Mouse (Mus musculus) spleen, adult 2 months (tissue): ENCODE measurements around the gene Gatc. TPM values are rescaled to one million over a fixed set of nuclear protein-coding genes. Genes with fewer than 3 reads are reported as not detected.
"Not testable (repeated sequence)": the region's sequence is repeated elsewhere in the genome, so short reads cannot be mapped to it uniquely, and the experiment has no call there.

Source experiments
- DNase-seq, 2 experiments: peaks; one replicate each; pipeline versions ENCODE4 v3.0.0 to v3.0.0-alpha.2; 2012 to 2021; ENCODE audit warnings: low spot score in 2 of 2, low read depth in 1 of 2
- H3K27ac ChIP-seq: fragments of 200-500 bp; 2 replicates; pipeline ENCODE4 v1.5.1; 2012; ENCODE audit warnings: low read length, inconsistent platforms; ENCODE audit not compliant: insufficient read depth
- H3K27me3 ChIP-seq: fragments of 200-500 bp; 2 replicates; pipeline ENCODE4 v1.6.1; 2012; ENCODE audit warnings: mild to moderate bottlenecking, moderate library complexity, low read length, inconsistent platforms; ENCODE audit not compliant: control insufficient read depth, insufficient read depth
- H3K36me3 ChIP-seq: fragments of 200-500 bp; 2 replicates; pipeline ENCODE4 v1.6.1; 2012; ENCODE audit warnings: mild to moderate bottlenecking, low read length, inconsistent platforms; ENCODE audit not compliant: control insufficient read depth, insufficient read depth
- H3K4me1 ChIP-seq: fragments of 200-500 bp; 2 replicates; pipeline ENCODE4 v1.6.1; 2011; ENCODE audit warnings: inconsistent platforms; ENCODE audit not compliant: control insufficient read depth, insufficient read depth, insufficient read length
- H3K4me3 ChIP-seq: fragments of 200-500 bp; 2 replicates; pipeline ENCODE4 v1.5.1; 2011; ENCODE audit warnings: mild to moderate bottlenecking, inconsistent platforms; ENCODE audit not compliant: insufficient read depth, insufficient read length; ENCODE audit errors: extremely low read depth
- CTCF ChIP-seq: fragments of 200-500 bp; IDR thresholded peaks from 2 replicates; pipeline ENCODE4 v1.5.1; 2011; ENCODE audit warnings: mild to moderate bottlenecking, inconsistent platforms; ENCODE audit not compliant: insufficient read depth, insufficient read length, insufficient replicate concordance; ENCODE audit errors: extremely low read depth
- POLR2A ChIP-seq: fragments of 200-500 bp; IDR thresholded peaks from 2 replicates; pipeline ENCODE4 v1.6.1; 2011; ENCODE audit warnings: low read depth, low read length, inconsistent platforms
- WGBS: fragments of 180-500 bp; shearing (Covaris S2); methylation state at CpG from one replicate; pipeline ENCODE4 v1.1.7; 2018; 5-methylcytosine and 5-hydroxymethylcytosine counted together
- polyA plus RNA-seq: library from polyadenylated mRNA; depleted of rRNA; stranded (reverse); fragments of >200 nt; gene quantifications from 2 replicates; pipeline ENCODE4 v1.2.3, GENCODE M21; 2012; rRNA removed

Gatc gene
- polyA plus RNA-seq = 4.9 and 5.8 TPM in 2 replicates

DNA sequence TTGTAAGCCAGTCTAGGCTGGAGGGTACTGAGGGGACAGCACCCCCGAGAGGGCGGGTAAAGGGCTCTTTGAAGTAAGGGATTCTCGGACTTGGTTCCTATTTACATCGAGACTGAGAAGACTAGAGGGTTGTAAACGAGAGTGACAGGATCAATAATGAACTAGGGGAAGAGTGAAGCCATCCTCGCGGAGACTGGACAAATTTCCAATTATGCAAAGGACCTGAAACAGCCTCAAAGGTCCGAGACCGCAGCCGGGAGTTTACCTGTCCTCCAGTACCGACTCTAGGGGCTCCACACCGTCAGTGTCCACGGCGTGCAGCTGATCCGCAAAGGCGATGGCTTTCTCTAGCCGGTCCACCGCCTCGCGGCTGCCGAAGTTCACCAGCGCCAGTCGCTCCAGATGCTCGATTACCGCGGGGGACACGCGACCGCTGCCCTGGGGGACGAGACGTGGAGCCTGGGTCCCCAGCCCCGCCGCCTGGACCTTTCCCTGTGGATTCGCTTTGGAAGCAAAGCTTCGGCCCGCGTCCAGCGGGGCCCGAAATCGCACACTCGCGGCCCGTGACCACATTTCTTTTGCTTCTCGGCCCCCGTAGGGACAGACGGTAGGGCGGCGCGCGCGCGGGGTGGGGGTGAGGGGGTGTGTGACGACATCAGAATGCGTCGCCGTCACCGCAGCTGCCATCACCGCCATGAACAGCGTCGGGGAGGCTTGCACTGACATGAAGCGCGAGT lies at the start of gene Gatc, which contains the start of gene Triap1:
Gatc (minus strand) TSS at position 602 of the 737 bp plus-strand sequence.
Triap1 (plus strand) TSS at position 649 of the 737 bp plus-strand sequence.
- H3K4me3 ChIP-seq = peak within 1 kb of the TSS; percentile 93
- H3K27me3 ChIP-seq = no peaks in the 10 kb centered on the region
- WGBS = under 1% methylated on average over 62 of the region's 62 CpGs
- H3K4me1 ChIP-seq = peaks cover 3% of the 10 kb centered on the region; the same call in 1 of the 2 replicates
- H3K36me3 ChIP-seq = peaks cover 18% of the 10 kb centered on the region
- DNase-seq = peak; percentile 74 to 82
- TF ChIP-seq POLR2A (peak; percentile 41), CTCF (peak; percentile 2; the same call in 1 of the 2 replicates)
- H3K27ac ChIP-seq = peak within 1 kb of the TSS; percentile 85

DNA sequence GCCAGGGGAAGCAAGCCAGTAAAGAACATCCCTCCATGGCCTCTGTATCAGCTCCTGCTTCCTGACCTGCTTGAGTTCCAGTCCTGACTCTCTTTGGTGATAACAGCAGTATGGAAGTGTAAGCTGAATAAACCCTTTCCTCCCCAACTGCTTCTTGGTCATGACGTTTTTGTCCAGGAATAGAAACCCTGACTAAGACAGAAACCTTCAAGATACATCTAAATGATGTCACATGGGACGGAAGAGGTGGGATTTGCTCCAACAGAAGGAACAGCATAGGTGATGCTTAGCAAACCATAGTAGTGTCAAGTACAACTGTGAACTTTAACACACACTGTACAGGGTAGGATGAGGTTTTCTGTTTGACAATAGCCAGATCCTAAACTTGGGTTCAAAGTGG lies 37.9 kb upstream of the Gatc start:
- not testable (repeated sequence) for H3K27ac ChIP-seq, H3K4me3 ChIP-seq, DNase-seq, H3K36me3 ChIP-seq, H3K4me1 ChIP-seq, H3K27me3 ChIP-seq
- WGBS = 61% methylated on average over 2 of the region's 2 CpGs

DNA sequence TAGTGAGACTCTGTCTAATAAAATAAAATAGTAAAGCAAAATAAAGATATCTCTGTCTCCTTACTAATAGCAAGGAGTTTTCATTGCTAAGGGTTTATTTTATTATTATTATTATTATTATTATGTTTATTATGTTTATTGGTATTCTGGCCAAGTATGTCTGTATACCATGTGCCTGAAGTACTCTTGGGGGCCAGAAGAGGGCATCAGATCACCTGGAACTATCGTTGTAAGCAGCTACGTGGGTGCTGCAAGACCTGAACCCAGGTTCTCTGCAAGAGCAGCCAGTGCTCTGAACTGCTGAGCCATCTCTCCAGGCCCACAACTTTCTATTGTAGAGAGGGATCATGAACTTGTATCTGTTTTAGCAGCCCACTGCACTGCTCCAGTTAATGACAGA lies 34.5 kb upstream of the Gatc start:
- Histone ChIP-seq H3K36me3 (no peaks in the 10 kb centered on the region), H3K27ac (no peak overlapping the region), H3K4me1 (no peaks in the 10 kb centered on the region), H3K4me3 (no peak overlapping the region), H3K27me3 (peaks cover 9% of the 10 kb centered on the region)
- DNase-seq = no peak
- WGBS = 75% methylated on average over 2 of the region's 2 CpGs
- no peak for TF ChIP-seq CTCF
- TF ChIP-seq POLR2A = no peak

DNA sequence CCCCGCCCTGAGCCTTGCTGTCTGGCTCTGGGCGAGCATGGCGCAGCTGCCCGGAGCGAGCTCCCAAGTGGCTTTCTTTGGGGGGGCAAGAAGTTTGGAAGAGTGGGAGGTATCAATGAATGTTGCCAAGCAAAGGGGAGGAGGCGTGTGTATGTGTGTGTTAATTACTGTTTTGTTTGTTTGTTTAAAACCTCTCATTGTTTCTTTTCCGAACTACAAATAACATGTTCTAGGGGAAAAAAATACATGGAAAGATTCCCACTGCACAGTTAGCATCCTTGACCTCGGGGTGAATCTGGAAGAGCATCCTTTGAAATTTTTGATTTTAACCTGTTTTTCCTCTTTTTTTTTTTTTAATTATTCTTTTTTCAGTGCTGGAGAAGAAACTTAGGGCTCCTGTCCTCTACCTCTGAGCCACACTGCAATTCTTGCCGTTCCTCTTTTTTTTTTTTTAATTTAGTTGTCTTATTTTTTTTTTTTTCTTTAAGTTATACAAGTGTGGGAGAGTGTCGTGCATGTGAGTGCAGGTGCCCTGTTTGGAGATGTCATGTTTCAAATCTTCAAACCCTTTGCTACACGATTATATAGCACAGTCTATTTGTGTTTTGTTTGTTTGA lies 33.3 kb upstream of the Gatc start:
- Histone ChIP-seq H3K27me3 (peaks cover 11% of the 10 kb centered on the region), H3K4me3 (no peak overlapping the region), H3K27ac (no peak overlapping the region), H3K36me3 (no peaks in the 10 kb centered on the region), H3K4me1 (no peaks in the 10 kb centered on the region)
- DNase-seq = no peak
- no peak for TF ChIP-seq CTCF
- no peak for TF ChIP-seq POLR2A
- WGBS = 34% methylated on average over 11 of the region's 11 CpGs

DNA sequence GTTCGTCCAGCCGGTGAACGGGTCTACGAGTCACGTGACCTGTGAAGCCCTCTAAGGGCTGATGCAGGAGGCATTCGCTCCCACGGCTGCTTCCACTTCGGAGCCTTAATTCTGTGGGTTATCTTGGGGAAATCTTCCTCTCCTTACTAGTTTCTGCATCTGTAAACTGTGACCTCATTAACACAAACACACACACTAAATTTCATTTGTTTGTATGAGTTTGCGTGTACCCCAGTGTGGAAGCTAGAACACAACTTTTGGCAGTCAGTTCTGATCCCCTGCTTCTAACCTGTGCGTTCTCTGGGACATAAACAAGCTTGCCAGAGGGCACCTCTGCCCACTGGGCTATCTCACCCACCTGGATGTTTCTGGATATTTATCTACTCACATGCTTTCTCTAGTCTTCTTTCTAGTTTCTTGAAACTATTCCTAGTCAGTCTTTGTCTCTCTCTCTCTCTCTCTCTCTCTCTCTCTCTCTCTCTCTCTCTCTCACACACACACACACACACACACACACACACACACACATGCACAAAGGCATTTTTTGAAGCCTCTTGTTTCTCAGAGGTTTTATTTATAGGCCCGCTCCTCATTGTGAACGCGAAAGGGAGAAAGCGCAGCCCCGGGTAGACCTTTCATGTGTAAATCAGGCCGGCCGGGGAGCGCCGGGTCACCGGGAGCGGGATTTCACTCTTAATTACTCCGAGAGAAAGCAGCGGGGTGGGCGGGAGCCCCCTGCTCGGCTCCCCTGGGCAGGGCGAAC lies 32.6 kb upstream of the Gatc start:
- DNase-seq = no peak
- Histone ChIP-seq H3K36me3 (no peaks in the 10 kb centered on the region), H3K27me3 (peaks cover 11% of the 10 kb centered on the region), H3K27ac (no peak overlapping the region), H3K4me1 (no peaks in the 10 kb centered on the region), H3K4me3 (no peak overlapping the region)
- WGBS = 35% methylated on average over 26 of the region's 26 CpGs
- TF ChIP-seq POLR2A (no peak), CTCF (no peak)

DNA sequence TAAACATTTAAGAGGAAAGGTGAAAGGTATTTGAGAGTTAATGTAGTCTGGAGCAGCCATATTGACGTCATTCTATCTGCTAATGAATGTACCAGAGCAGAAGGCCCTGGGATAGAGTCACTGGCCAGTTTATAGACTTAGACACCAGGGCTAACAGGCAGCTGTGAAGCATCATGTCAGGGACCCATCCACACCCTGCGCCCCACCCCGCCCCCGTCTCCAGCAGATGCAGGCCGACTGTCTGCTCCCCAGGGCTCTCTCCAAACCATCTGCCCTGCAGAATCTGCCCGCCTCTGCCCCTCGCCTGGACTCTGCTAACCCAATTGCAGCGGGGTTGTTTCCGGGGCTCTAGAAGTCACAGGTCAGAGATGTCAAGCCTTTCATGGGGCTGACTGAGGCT lies 30.8 kb upstream of the Gatc start:
- peaks cover 11% of the 10 kb centered on the region for H3K27me3 ChIP-seq
- H3K36me3 ChIP-seq = no peaks in the 10 kb centered on the region
- WGBS = 68% methylated on average over 9 of the region's 9 CpGs
- H3K4me3 ChIP-seq = no peak overlapping the region
- H3K27ac ChIP-seq = no peak overlapping the region
- no peaks in the 10 kb centered on the region for H3K4me1 ChIP-seq
- DNase-seq = no peak
- TF ChIP-seq POLR2A (no peak), CTCF (no peak)
